Mouse (Mus musculus) left cerebral cortex, postnatal 4 days (tissue): ENCODE results near the gene 4930404N11Rik. TPM values are rescaled to one million over a fixed set of nuclear protein-coding genes. Genes with fewer than 3 reads are reported as not detected.

ENCODE experiments used
- DNase-seq: peaks from one replicate; pipeline ENCODE4 v3.0.0-alpha.2; 2022
- intact Hi-C: fragments of 180-260 bp; cut with DNase I; formaldehyde crosslinking; loops from one replicate; pipeline ENCODE4 v1.15.1; 2025
- microRNA-seq: library from miRNA; unstranded; fragments of <30 nt; microRNA quantifications from one replicate; pipeline ENCODE4 v1.2.0, GENCODE M21; 2022
- total RNA-seq, 2 experiments: library from RNA; stranded (reverse); gene quantifications; 2 replicates each; pipeline ENCODE4 v1.2.3; 2021

The 4930404N11Rik gene
- total RNA-seq, 2 experiments from 2014 or later = 1.3 to 1.4 TPM

- no peak for DNase-seq
- intact Hi-C loops = no loop called here
These were observed 48.3 kb downstream of the 4930404N11Rik start for GRCm38 (mm10) chr10:81317273-81317672.

- intact Hi-C loops = no loop called here
- no peak for DNase-seq
These were observed 49.1 kb downstream of the 4930404N11Rik start for GRCm38 (mm10) chr10:81316338-81317060.

DNA sequence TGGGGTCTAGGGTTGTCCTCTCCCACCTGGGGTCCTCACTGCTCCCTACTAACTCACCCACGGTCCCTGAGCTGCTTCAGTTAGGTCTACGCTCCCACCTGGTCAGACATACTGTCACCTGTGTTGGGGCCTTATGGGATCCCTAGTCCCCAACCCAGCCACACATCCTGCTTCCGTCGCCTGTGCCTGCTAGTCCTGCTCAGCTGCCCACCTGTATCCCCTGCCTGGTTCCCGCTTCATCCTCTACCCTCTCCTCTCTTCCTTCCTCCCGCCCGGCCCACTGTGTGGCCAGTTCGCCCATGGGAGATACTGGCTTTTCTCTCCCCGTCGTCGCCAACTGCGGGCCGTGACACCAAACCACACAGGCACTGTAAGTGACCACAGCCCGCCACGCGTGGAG is 50.0 kb downstream of the 4930404N11Rik start:
- no peak for DNase-seq
- intact Hi-C loops = no loop called here

- intact Hi-C loops = no loop called here
- no peak for DNase-seq
These were observed 51.4 kb downstream of the 4930404N11Rik start for GRCm38 (mm10) chr10:81314201-81314600.

- DNase-seq = no peak
- intact Hi-C loops = no loop called here
These were observed 52.0 kb downstream of the 4930404N11Rik start for GRCm38 (mm10) chr10:81313581-81313980.

Small RNA genes lying within 50 kb of the gene (microRNA-seq; reads per million reads assigned to microRNA genes)
- 2.4 reads per million for gene Mir6913

Other genes starting within 250 kb of the 4930404N11Rik start
- 10 to 100 TPM; 23.3 to 24.7 TPM for gene Zbtb7a, start 230.6 kb downstream of the 4930404N11Rik start, total RNA-seq
- gene Pias4, start 197.9 kb downstream of the 4930404N11Rik start, total RNA-seq = 10 to 100 TPM; 29.6 to 30.4 TPM
- gene Eef2, start 189.2 kb downstream of the 4930404N11Rik start, total RNA-seq = 1,000 to 10,000 TPM; 1,312 to 1,322 TPM
- 10 to 100 TPM; 62.7 to 62.9 TPM for gene Dapk3, start 182.8 kb downstream of the 4930404N11Rik start, total RNA-seq
- not detected for gene 4930442H23Rik, start 182.0 kb downstream of the 4930404N11Rik start, total RNA-seq
- gene Nmrk2, start 163.8 kb downstream of the 4930404N11Rik start, total RNA-seq = under 1 TPM in 1 of 2 experiments, not detected in 1; 0.44 TPM
- gene Atcay, start 135.0 kb downstream of the 4930404N11Rik start, total RNA-seq = 100 to 1,000 TPM; 195 to 206 TPM
- 10 to 100 TPM; 65.2 to 66.0 TPM for gene Zfr2, start 132.7 kb downstream of the 4930404N11Rik start, total RNA-seq
- 100 to 1,000 TPM; 132 to 140 TPM for gene Matk, start 112.9 kb downstream of the 4930404N11Rik start, total RNA-seq
- 10 to 100 TPM; 41.9 to 50.6 TPM for gene Mrpl54, start 98.9 kb downstream of the 4930404N11Rik start, total RNA-seq
- gene Apba3, start 98.9 kb downstream of the 4930404N11Rik start, total RNA-seq = 10 to 100 TPM; 22.6 to 28.2 TPM
- 1 to 10 TPM; 5.4 to 6.1 TPM for gene Tjp3, start 74.2 kb downstream of the 4930404N11Rik start, total RNA-seq
- 100 to 1,000 TPM; 295 to 304 TPM for gene Pip5k1c, start 72.9 kb downstream of the 4930404N11Rik start, total RNA-seq
- gene Cactin, start 44.7 kb downstream of the 4930404N11Rik start, total RNA-seq = 10 to 100 TPM; 26.5 to 26.9 TPM
- 1 to 10 TPM; 1.6 to 2.0 TPM for gene Tbxa2r, start 37.1 kb downstream of the 4930404N11Rik start, total RNA-seq
- under 1 TPM; 0.12 to 0.28 TPM for gene Gipc3, start 22.6 kb downstream of the 4930404N11Rik start, total RNA-seq
- gene Hmg20b, start 15.3 kb downstream of the 4930404N11Rik start, total RNA-seq = 10 to 100 TPM; 23.5 to 26.8 TPM
- 10 to 100 TPM; 29.6 to 29.7 TPM for gene Mfsd12, start 8.3 kb downstream of the 4930404N11Rik start, total RNA-seq
- gene Fzr1, start 12.7 kb upstream of the 4930404N11Rik start, total RNA-seq = 100 to 1,000 TPM; 109 to 112 TPM
- 10 to 100 TPM; 58.8 to 61.5 TPM for gene Dohh, start 18.6 kb upstream of the 4930404N11Rik start, total RNA-seq
- 1 to 10 TPM; 3.7 to 4.4 TPM for gene Gm48551, start 18.6 kb upstream of the 4930404N11Rik start, total RNA-seq
- 1 to 10 TPM; 2.7 to 5.9 TPM for gene Gm48552, start 23.2 kb upstream of the 4930404N11Rik start, total RNA-seq
- gene Smim24, start 27.2 kb upstream of the 4930404N11Rik start, total RNA-seq = 1 to 10 TPM; 1.5 to 2.3 TPM
- 10 to 100 TPM; 29.5 to 31.1 TPM for gene Nfic, start 89.8 kb upstream of the 4930404N11Rik start, total RNA-seq
- 100 to 1,000 TPM; 303 to 316 TPM for gene Celf5, start 116.9 kb upstream of the 4930404N11Rik start, total RNA-seq
- gene Ncln, start 130.6 kb upstream of the 4930404N11Rik start, total RNA-seq = 100 to 1,000 TPM; 104 to 105 TPM
- gene S1pr4, start 134.3 kb upstream of the 4930404N11Rik start, total RNA-seq = under 1 TPM; 0.14 to 0.66 TPM
- gene Gna15, start 158.4 kb upstream of the 4930404N11Rik start, total RNA-seq = 1 to 10 TPM; 1.1 to 1.6 TPM
- 100 to 1,000 TPM; 116 to 117 TPM for gene Gna11, start 179.4 kb upstream of the 4930404N11Rik start, total RNA-seq
- gene Aes, start 193.7 kb upstream of the 4930404N11Rik start, total RNA-seq = 100 to 1,000 TPM; 474 to 479 TPM
- gene Tle2, start 208.7 kb upstream of the 4930404N11Rik start, total RNA-seq = 10 to 100 TPM; 34.0 to 44.5 TPM
- 1 to 10 TPM; 2.2 to 3.2 TPM for gene Tle6, start 235.3 kb upstream of the 4930404N11Rik start, total RNA-seq
- gene BC025920, start 240.5 kb upstream of the 4930404N11Rik start, total RNA-seq = 1 to 10 TPM; 2.5 to 2.7 TPM